Mouse (Mus musculus): Measurements from ENCODE around the gene Dusp5.

- TF ChIP-seq CTCF (IDR thresholded peaks at IDR 0.05; ENCODE audit: low read depth) (peak; percentile 23; the same call in 1 of the 2 replicates), EP300 (optimal IDR thresholded peaks at IDR 0.05) (no peak)
Measured at GRCm38 (mm10) chr19:53500298-53501006, 28.5 kb upstream of the Dusp5 start.
